Mouse (Mus musculus) E14TG2a.4 (cell line): ENCODE measurements around the gene Olfr286.

Source experiments
- CTCF ChIP-seq: conservative IDR thresholded peaks from 2 replicates; pipeline ENCODE4 v1.5.1; 2014; ENCODE audit warnings: low read length
- NANOG ChIP-seq: IDR thresholded peaks from 2 replicates; pipeline ENCODE4 v1.6.1; 2014; ENCODE audit warnings: borderline replicate concordance, low read length, mixed read lengths
- POU5F1 ChIP-seq: IDR thresholded peaks from 2 replicates; pipeline ENCODE4 v1.6.1; 2014; ENCODE audit warnings: low read length, borderline replicate concordance

GRCm38 (mm10) chr15:98209676-98210075, 24.6 kb downstream of the Olfr286 start:
- TF ChIP-seq CTCF (no peak), NANOG (no peak), POU5F1 (no peak)
